Mouse (Mus musculus) thymus, adult 2 months (tissue): ENCODE results near the gene Ntrk2. TPM values are rescaled to one million over a fixed set of nuclear protein-coding genes. Genes with fewer than 3 reads are reported as not detected.

ENCODE experiments used
- DNase-seq: peaks from one replicate; pipeline ENCODE4 v3.0.0; 2021
- H3K27ac ChIP-seq: fragments of 200-500 bp; 2 replicates; pipeline ENCODE4 v1.5.1; 2012; ENCODE audit warnings: low read length, control low read depth; ENCODE audit not compliant: control insufficient read depth, insufficient read depth
- H3K27me3 ChIP-seq: fragments of 200-500 bp; 2 replicates; pipeline ENCODE4 v1.6.1; 2012; ENCODE audit warnings: mild to moderate bottlenecking, low read length, moderate library complexity, mixed read lengths; ENCODE audit not compliant: control insufficient read depth, insufficient read depth
- H3K36me3 ChIP-seq: fragments of 200-500 bp; 2 replicates; pipeline ENCODE4 v1.6.1; 2012; ENCODE audit warnings: mild to moderate bottlenecking, low read length, moderate library complexity; ENCODE audit not compliant: control insufficient read depth, insufficient read depth
- H3K4me1 ChIP-seq: fragments of 200-500 bp; replicated peaks from 2 replicates; pipeline ENCODE4 v1.6.1; 2012; ENCODE audit warnings: low read length; ENCODE audit not compliant: control insufficient read depth, insufficient read depth
- H3K4me3 ChIP-seq: fragments of 200-500 bp; 2 replicates; pipeline ENCODE4 v1.5.1; 2012; ENCODE audit warnings: mild to moderate bottlenecking, low read length, control low read depth, moderate library complexity; ENCODE audit not compliant: control insufficient read depth, insufficient read depth
- CTCF ChIP-seq: fragments of 200-500 bp; IDR thresholded peaks from 2 replicates; pipeline ENCODE4 v1.5.1; 2012; ENCODE audit warnings: mild to moderate bottlenecking, control low read depth, low read length, moderate library complexity, borderline replicate concordance; ENCODE audit not compliant: control insufficient read depth, poor library complexity, insufficient read depth; ENCODE audit errors: extremely low read depth
- POLR2A ChIP-seq: fragments of 200-500 bp; IDR thresholded peaks from 2 replicates; pipeline ENCODE4 v1.6.1; 2012; ENCODE audit warnings: mild to moderate bottlenecking, low read length, control low read depth, moderate library complexity; ENCODE audit not compliant: control insufficient read depth, poor library complexity, insufficient read depth; ENCODE audit errors: extremely low read depth
- WGBS: fragments of 180-500 bp; shearing (Covaris S2); methylation state at CpG from one replicate; pipeline ENCODE4 v1.1.7; 2018; 5-methylcytosine and 5-hydroxymethylcytosine counted together
- polyA plus RNA-seq: library from polyadenylated mRNA; depleted of rRNA; stranded (reverse); fragments of >200 nt; gene quantifications from 2 replicates; pipeline ENCODE4 v1.2.3, GENCODE M21; 2012

Ntrk2 gene
- polyA plus RNA-seq, 1 experiment, result 5.7 TPM

- Histone ChIP-seq H3K4me1 (no peaks in the 10 kb centered on the region), H3K4me3 (no peak overlapping the region), H3K27me3 (no peaks in the 10 kb centered on the region), H3K27ac (no peak overlapping the region), H3K36me3 (no peaks in the 10 kb centered on the region)
- TF ChIP-seq CTCF (no peak), POLR2A (no peak)
- WGBS, result 75% methylated on average over 5 of the region's 5 CpGs
- no peak for DNase-seq
Measured at GRCm38 (mm10) chr13:58971449-58971903, 165.1 kb downstream of the Ntrk2 start.

DNA sequence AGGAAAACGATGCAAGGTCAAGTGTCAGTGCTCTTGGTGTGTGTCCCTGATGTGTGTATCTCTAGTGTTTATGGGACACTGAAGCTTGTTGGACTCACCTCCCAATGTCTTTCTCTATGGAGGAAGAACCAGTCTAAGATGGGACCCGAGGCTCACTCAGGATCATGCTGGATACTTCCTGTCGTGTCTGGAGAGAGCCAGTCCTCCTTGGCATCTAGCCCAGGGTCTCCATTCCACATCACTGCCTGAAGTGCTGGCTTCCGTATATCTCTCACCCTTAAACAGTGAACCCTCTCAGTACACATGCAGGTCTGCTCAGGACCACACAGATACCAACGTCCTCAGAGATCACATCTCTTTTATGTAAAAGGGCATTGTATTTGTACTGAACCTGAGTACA is 166.1 kb downstream of the Ntrk2 start:
- H3K4me1 ChIP-seq, result no peaks in the 10 kb centered on the region
- no peak overlapping the region for H3K4me3 ChIP-seq
- H3K27ac ChIP-seq, result no peak overlapping the region
- no peaks in the 10 kb centered on the region for H3K27me3 ChIP-seq
- DNase-seq, result no peak
- 81% methylated on average over 5 of the region's 5 CpGs for WGBS
- TF ChIP-seq POLR2A (no peak), CTCF (no peak)
- no peaks in the 10 kb centered on the region for H3K36me3 ChIP-seq

DNA sequence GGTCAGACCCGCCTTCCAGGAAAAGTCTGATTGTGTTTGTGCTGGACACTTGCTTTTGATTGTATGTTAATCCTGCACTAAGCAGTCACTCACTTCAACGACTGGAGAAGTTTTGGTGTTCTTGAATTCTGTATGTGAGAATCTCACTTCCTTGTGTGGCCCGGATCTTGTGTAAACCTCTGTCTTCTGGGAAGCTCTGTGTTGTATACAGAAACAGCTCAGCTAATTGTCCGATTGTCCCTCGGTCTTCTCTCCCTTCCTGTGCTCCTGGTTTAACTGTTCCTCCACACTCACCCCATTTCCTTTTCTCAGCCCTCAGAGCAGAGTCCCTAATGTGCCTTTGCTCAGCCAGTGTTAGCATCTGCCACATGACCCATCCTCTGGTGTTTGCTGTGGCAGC is 190.1 kb downstream of the Ntrk2 start:
- no peak overlapping the region for H3K27ac ChIP-seq
- TF ChIP-seq POLR2A, result no peak
- no peak for TF ChIP-seq CTCF
- H3K4me3 ChIP-seq, result no peak overlapping the region
- no peaks in the 10 kb centered on the region for H3K36me3 ChIP-seq
- 71% methylated on average over 5 of the region's 5 CpGs for WGBS
- no peak for DNase-seq
- H3K4me1 ChIP-seq, result 0 out of 2 replicates have a peak, but pooled peaks cover 2% of the 10 kb centered on the region
- H3K27me3 ChIP-seq, result no peaks in the 10 kb centered on the region

DNA sequence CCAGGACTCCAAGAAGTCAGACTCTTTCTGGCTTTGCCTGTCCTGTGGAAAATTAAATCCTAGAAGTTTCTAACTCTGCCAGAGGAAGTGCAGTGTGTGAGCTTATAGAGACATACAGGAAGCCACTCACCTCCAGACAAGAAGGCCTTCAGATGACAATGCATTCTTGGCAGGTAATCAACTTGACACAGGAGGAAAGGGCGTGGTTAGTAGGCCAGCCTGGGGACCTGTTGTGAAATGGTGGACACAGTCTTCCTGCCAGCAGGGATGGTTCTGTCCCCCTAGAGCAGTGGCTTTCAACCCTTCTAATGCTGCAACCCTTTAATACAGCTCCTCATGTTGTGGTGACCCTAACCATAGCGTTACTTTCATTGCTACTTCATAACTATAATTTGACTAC is 191.4 kb downstream of the Ntrk2 start:
- TF ChIP-seq POLR2A (no peak), CTCF (no peak)
- Histone ChIP-seq H3K4me3 (no peak overlapping the region), H3K36me3 (no peaks in the 10 kb centered on the region), H3K4me1 (0 out of 2 replicates have a peak, but pooled peaks cover 2% of the 10 kb centered on the region), H3K27me3 (no peaks in the 10 kb centered on the region), H3K27ac (no peak overlapping the region)
- DNase-seq, result no peak
- 68% methylated on average over 2 of the region's 2 CpGs for WGBS

- no peak overlapping the region for H3K4me3 ChIP-seq
- no peaks in the 10 kb centered on the region for H3K36me3 ChIP-seq
- no peak for DNase-seq
- TF ChIP-seq POLR2A (no peak), CTCF (no peak)
- H3K27ac ChIP-seq, result no peak overlapping the region
- H3K27me3 ChIP-seq, result no peaks in the 10 kb centered on the region
- WGBS, result 33% methylated on average over 11 of the region's 11 CpGs
- H3K4me1 ChIP-seq, result 0 out of 2 replicates have a peak, but pooled peaks cover 2% of the 10 kb centered on the region
Measured at GRCm38 (mm10) chr13:58999373-59000053, 193.1 kb downstream of the Ntrk2 start.

DNA sequence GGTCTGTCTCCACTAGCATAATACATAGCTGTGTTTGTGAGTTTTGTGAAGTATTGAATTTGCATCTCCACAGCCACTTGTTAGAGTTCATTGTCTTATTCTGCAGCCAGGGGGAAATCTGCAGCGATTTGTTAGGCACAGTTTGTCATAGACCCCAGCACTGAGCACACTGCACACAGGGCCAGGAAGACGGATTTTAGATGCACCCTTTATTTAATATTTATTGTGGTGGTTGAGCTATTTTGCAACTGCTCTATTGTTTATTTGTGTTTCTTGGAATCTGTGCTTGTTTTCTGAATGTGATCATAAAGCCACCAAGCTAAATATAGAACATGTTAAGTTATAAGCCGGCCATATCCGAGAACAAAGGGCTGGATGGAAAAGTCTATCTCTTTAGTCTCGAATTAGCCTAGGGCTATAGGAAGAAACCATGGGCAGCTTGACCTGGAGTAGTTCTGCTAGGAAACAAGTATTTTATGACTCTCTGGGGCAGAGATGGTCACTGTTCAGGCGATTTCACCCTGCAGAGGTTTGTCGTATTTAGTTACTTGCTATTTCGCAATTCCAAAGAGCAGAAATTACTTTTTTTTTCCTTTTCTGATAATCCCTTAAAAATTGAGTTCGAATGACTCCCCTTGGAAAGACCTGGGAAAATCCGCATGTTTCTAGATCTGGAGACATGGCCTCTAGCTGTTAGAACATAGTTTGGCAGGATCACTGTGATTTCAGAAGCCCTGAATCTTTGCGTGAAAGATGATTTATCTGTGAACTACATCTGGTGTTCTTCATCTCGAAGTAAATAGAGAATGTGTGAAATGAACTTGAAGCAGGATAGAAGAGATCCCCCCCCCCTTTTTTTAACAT is 196.8 kb downstream of the Ntrk2 start:
- no peak for DNase-seq
- TF ChIP-seq CTCF, result no peak
- TF ChIP-seq POLR2A, result no peak
- Histone ChIP-seq H3K4me3 (no peak overlapping the region), H3K27ac (no peak overlapping the region), H3K36me3 (no peaks in the 10 kb centered on the region), H3K27me3 (no peaks in the 10 kb centered on the region), H3K4me1 (0 out of 2 replicates have a peak, but pooled peaks cover 2% of the 10 kb centered on the region)
- whole genome bisulfite sequencing, result 81% methylated on average over 12 of the region's 12 CpGs

DNA sequence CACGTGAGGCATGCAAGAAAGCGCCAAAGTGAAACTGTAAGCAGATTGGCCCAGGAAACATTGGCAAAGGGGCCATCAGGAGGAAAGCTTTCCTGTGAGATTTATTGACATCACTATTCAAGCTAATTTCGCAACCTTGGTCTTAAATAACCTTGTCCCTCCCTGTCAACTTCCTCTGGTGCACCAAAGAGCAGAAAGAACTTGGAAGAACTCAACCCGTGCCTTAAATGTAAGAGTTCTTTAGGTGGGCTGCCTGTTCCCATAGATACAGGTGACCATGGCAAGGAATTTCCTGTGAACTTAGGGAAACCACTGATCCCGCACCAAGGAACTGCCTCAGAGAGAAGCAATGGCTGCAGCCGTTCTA is 197.4 kb downstream of the Ntrk2 start:
- no peak overlapping the region for H3K27ac ChIP-seq
- WGBS, result 52% methylated on average over 6 of the region's 6 CpGs

More for the DNA sequence above, 197.4 kb downstream of the Ntrk2 start:
- TF ChIP-seq POLR2A, result no peak
- no peak for TF ChIP-seq CTCF
- no peak for DNase-seq
- no peaks in the 10 kb centered on the region for H3K27me3 ChIP-seq
- H3K4me1 ChIP-seq, result 0 out of 2 replicates have a peak, but pooled peaks cover 2% of the 10 kb centered on the region
- H3K36me3 ChIP-seq, result no peaks in the 10 kb centered on the region
- no peak overlapping the region for H3K4me3 ChIP-seq
